Comparison of ENCODE assay signal across 14 mouse cellular contexts in the genomic region with DNA sequence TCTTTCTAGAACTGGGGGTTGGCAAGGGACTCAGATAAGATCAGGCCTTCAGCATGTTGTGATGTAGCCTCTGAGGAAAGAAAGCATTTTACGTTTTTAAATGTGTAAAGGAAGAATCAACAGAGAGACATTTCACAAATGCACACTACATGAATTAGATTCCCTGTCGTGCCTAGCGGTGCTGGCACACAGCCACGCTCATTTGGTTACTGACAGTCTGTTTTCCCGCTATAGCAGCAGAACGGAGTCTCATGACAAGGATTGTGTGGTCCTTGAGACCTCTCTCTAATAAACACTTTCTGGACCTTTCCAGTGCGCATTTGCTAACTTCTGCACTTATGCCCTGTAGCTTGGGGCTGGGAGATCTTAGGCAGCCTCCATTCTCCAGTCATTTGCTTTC.
DNase-seq lines count a peak whose midpoint lies in the region; ATAC-seq and TF ChIP-seq lines count a peak whose summit lies in the region.
"Had no signal": no experiment of that assay in that cellular context is flagged by ENCODE, and none has a peak within 500 bp of the region (broad histone marks: within the 10 kb centered on the region; RNA-seq: fewer than 3 reads in every experiment).

No protein-coding gene starts in this region.

- TF ChIP-seq CTCF in midbrain, postnatal 0 days (IDR thresholded peaks at IDR 0.05), result no peak

- no peaks in the 10 kb centered on the region for H3K27me3 ChIP-seq in hindbrain, embryonic 14.5 days (ENCODE audit: control insufficient read depth, insufficient read depth, low read length)
- peaks cover 5% of the 10 kb centered on the region; the same call in 1 of the 2 replicates for H3K27me3 ChIP-seq in hindbrain, embryonic 12.5 days
- no peaks in the 10 kb centered on the region for H3K27me3 ChIP-seq in forebrain, embryonic 16.5 days (replicated peaks; ENCODE audit: control insufficient read depth, insufficient read depth, low read length)
- no peaks in the 10 kb centered on the region for H3K27me3 ChIP-seq in midbrain, postnatal 0 days (ENCODE audit: insufficient read depth, low read length)
- H3K27me3 ChIP-seq: embryonic facial prominence, embryonic 12.5 days; heart, embryonic 15.5 days had no signal

- H3K9me3 ChIP-seq in hindbrain, embryonic 14.5 days (ENCODE audit: control insufficient read depth, low read length), result no peaks in the 10 kb centered on the region
- H3K9me3 ChIP-seq in hindbrain, embryonic 12.5 days (replicated peaks), result no peaks in the 10 kb centered on the region
- no peaks in the 10 kb centered on the region for H3K9me3 ChIP-seq in forebrain, embryonic 16.5 days (ENCODE audit: control insufficient read depth, low read length)
- H3K9me3 ChIP-seq in midbrain, postnatal 0 days (ENCODE audit: low read length), result no peaks in the 10 kb centered on the region
- H3K9me3 ChIP-seq: embryonic facial prominence, embryonic 12.5 days; heart, embryonic 15.5 days had no signal

- WGBS in hindbrain, embryonic 14.5 days, result 43% methylated on average over 7 of the region's 7 CpGs
- 70% methylated on average over 7 of the region's 7 CpGs for WGBS in hindbrain, embryonic 12.5 days
- 15% methylated on average over 7 of the region's 7 CpGs for WGBS in forebrain, embryonic 16.5 days
- WGBS in midbrain, postnatal 0 days, result 47% methylated on average over 7 of the region's 7 CpGs

- H3K4me1 ChIP-seq in hindbrain, embryonic 14.5 days (replicated peaks; ENCODE audit: control insufficient read depth, insufficient read depth, low read length), result peaks cover 23% of the 10 kb centered on the region
- peaks cover 52% of the 10 kb centered on the region for H3K4me1 ChIP-seq in hindbrain, embryonic 12.5 days
- H3K4me1 ChIP-seq in forebrain, embryonic 16.5 days (replicated peaks; ENCODE audit: control insufficient read depth, insufficient read depth, low read length), result peaks cover 48% of the 10 kb centered on the region
- H3K4me1 ChIP-seq in midbrain, postnatal 0 days (ENCODE audit: insufficient read depth, low read length), result peaks cover 10% of the 10 kb centered on the region; the same call in 1 of the 2 replicates

- no peak overlapping the region for H3K4me2 ChIP-seq in hindbrain, embryonic 14.5 days (replicated peaks)
- no peak overlapping the region for H3K4me2 ChIP-seq in hindbrain, embryonic 12.5 days (replicated peaks)
- no peak overlapping the region for H3K4me2 ChIP-seq in forebrain, embryonic 16.5 days (ENCODE audit: low read length)
- H3K4me2 ChIP-seq in midbrain, postnatal 0 days (ENCODE audit: low read depth, low read length, poor library complexity, severe bottlenecking), result no peak overlapping the region
- H3K4me2 ChIP-seq: embryonic facial prominence, embryonic 12.5 days; heart, embryonic 15.5 days; liver, embryonic 11.5 days had no signal

- peak; percentile 67 for DNase-seq in hindbrain, embryonic 14.5 days (ENCODE audit: low spot score)
- peak; percentile 80 to 82 for DNase-seq in right cerebral cortex, postnatal 10 days (ENCODE audit: low spot score in 2 of 2)
- DNase-seq in right cerebral cortex, adult 18-20 months, result no peak
- DNase-seq in midbrain, postnatal 0 days (ENCODE audit: low spot score), result peak; percentile 70
- DNase-seq: adrenal gland, postnatal 25 days; heart, adult 18-20 months; kidney, adult 8-10 months had no signal

- no peak overlapping the region for H3K9ac ChIP-seq in hindbrain, embryonic 14.5 days
- H3K9ac ChIP-seq in hindbrain, embryonic 12.5 days, result no peak overlapping the region
- no peak overlapping the region for H3K9ac ChIP-seq in forebrain, embryonic 16.5 days (replicated peaks; ENCODE audit: low read depth, low read length)
- no peak overlapping the region for H3K9ac ChIP-seq in midbrain, postnatal 0 days (replicated peaks; ENCODE audit: low read length, poor library complexity, severe bottlenecking)
- H3K9ac ChIP-seq: embryonic facial prominence, embryonic 12.5 days; heart, embryonic 15.5 days had no signal

- no peak overlapping the region for H3K4me3 ChIP-seq in hindbrain, embryonic 14.5 days (replicated peaks; ENCODE audit: low read length)
- no peak overlapping the region for H3K4me3 ChIP-seq in hindbrain, embryonic 12.5 days
- no peak overlapping the region for H3K4me3 ChIP-seq in forebrain, embryonic 16.5 days (replicated peaks; ENCODE audit: low read length)
- no peak overlapping the region for H3K4me3 ChIP-seq in midbrain, postnatal 0 days (ENCODE audit: low read depth, low read length)
- H3K4me3 ChIP-seq: embryonic facial prominence, embryonic 12.5 days; heart, embryonic 15.5 days; myocyte had no signal

- H3K27ac ChIP-seq in hindbrain, embryonic 14.5 days, result no peak overlapping the region
- H3K27ac ChIP-seq in hindbrain, embryonic 12.5 days, result no peak overlapping the region
- peak overlapping the region; percentile 86 for H3K27ac ChIP-seq in forebrain, embryonic 16.5 days (ENCODE audit: low read length)
- no peak overlapping the region for H3K27ac ChIP-seq in midbrain, postnatal 0 days (ENCODE audit: low read depth, low read length)
- H3K27ac ChIP-seq: embryonic facial prominence, embryonic 12.5 days; heart, embryonic 15.5 days had no signal

- H3K36me3 ChIP-seq in hindbrain, embryonic 14.5 days (replicated peaks; ENCODE audit: control insufficient read depth, insufficient read depth), result no peaks in the 10 kb centered on the region
- no peaks in the 10 kb centered on the region for H3K36me3 ChIP-seq in hindbrain, embryonic 12.5 days
- no peaks in the 10 kb centered on the region for H3K36me3 ChIP-seq in forebrain, embryonic 16.5 days (ENCODE audit: control insufficient read depth, insufficient read depth)
- no peaks in the 10 kb centered on the region for H3K36me3 ChIP-seq in midbrain, postnatal 0 days (ENCODE audit: insufficient read depth, low read length)
- H3K36me3 ChIP-seq: embryonic facial prominence, embryonic 12.5 days; heart, embryonic 15.5 days had no signal

- ATAC-seq in hindbrain, embryonic 14.5 days (ENCODE audit: low FRiP score), result no peak
- ATAC-seq in hindbrain, embryonic 12.5 days (ENCODE audit: low FRiP score), result no peak
- peak; percentile 47 for ATAC-seq in forebrain, embryonic 16.5 days
- ATAC-seq in midbrain, postnatal 0 days (ENCODE audit: low FRiP score), result no peak
- ATAC-seq in monocyte, adult 5-6 weeks (replicated peaks; ENCODE audit: insufficient number of reproducible peaks, low FRiP score, low TSS enrichment, poor library complexity, severe bottlenecking), result no peak
